Mouse (Mus musculus): ENCODE measurements at regions not wholly inside any gene's neighbourhood (a gene's known extent, or its start where the extent isn't known, plus 50 kb on each side); places are given as distances from the start of the nearest gene placed in this dataset.

DNA sequence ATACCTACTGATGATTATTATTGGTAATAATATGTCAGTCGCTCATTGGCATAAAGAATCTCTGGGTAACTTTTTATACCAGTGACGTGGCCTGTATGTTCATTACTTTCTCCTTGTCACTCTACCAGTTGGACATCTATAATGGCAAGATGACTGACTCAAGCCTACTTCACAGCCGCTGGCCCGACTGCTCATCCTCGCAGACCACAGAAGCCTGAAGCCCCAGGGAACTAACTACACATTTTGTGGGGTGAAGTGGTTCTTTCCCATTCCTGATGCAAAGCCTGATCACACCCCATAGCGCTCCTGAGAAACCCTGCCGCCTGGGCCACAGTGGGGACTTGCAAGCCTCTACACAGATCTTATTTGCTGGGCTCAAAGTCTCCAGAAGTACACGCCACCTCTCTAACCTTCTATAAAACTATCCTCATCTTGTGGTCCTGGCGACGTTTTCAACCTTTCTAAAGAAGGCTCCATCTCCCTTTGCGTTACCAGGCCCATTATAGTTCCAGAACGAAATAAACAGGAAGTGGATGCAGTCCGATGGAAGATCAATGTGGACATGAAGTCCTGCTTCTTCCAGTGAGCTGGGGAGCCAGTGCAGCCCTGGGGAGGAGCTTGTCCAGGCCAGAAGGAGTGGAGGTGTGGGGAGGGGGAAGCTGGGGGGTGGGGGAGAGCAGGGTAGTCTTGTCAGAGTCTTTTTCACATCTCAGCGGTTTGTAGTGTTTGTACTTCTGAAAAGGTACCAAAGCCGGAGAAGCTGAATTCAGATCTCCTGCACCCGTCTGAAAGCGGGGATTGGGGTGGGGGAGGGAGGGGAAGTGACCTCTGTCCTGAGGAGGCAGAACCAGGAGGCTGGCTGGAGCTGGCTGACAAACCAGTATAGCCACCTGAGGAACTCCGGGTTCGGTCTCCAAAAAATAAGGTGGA lies 84.9 kb downstream of the Irs2 start:
- H3K4me1 ChIP-seq (ENCODE audit: control insufficient read depth, insufficient read depth, low read length) = peaks cover 43% of the 10 kb centered on the region
- H3K4me3 ChIP-seq (ENCODE audit: insufficient read depth, low read depth, low read length) = no peak overlapping the region
- TF ChIP-seq POLR2A (IDR thresholded peaks at IDR 0.05; ENCODE audit: insufficient read depth, low read depth, low read length) = no peak
- no peak for TF ChIP-seq CTCF (IDR thresholded peaks at IDR 0.05; ENCODE audit: insufficient read depth, low read depth, low read length)
- WGBS = 79% methylated on average over 19 of the region's 19 CpGs
- no peak overlapping the region for H3K27ac ChIP-seq (ENCODE audit: insufficient read depth, low read depth, low read length)

DNA sequence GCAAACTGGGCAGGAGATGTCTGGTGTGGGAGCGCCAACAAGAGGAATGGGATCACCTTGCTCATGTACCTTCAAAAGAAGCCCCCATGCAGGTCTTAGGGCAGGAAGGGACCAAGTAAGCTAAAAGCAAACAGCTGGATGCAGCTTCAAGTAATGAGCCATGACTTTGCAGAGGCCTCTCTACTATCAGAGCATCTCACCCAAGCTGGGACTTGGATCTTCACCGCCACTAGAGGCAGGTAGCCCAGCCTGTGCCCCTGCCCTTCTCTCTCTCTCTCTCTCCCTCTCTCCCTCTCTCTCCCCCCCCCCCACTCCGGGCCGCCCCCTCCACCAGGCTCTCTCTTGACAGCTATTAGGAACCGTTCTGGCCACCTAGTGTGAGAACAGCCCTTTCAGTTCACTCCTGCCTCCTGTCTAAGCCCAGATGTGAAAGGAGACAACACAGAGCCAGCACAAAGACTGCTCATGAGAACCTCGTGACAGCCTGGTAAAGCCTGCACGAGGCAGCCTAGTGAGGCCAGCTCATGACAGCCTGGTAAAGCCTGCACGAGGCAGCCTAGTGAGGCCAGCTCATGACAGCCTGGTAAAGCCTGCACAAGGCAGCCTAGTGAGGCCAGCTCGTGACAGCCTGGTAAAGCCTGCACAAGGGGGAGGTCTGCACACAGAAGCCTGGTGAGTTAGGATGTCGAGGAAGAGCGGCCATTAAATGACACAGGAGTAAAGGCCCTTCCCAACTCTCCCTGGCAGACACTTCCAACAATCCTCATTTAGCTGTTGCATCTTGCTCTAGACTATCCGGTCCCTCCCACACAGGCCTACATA lies 85.8 kb downstream of the Irs2 start:
- H3K4me3 ChIP-seq (ENCODE audit: insufficient read depth, low read depth, low read length) = no peak overlapping the region
- H3K4me1 ChIP-seq (ENCODE audit: control insufficient read depth, insufficient read depth, low read length) = peaks cover 39% of the 10 kb centered on the region
- TF ChIP-seq POLR2A (IDR thresholded peaks at IDR 0.05; ENCODE audit: insufficient read depth, low read depth, low read length) (no peak), CTCF (IDR thresholded peaks at IDR 0.05; ENCODE audit: insufficient read depth, low read depth, low read length) (no peak)
- no peak overlapping the region for H3K27ac ChIP-seq (ENCODE audit: insufficient read depth, low read depth, low read length)
- WGBS = 60% methylated on average over 12 of the region's 12 CpGs

DNA sequence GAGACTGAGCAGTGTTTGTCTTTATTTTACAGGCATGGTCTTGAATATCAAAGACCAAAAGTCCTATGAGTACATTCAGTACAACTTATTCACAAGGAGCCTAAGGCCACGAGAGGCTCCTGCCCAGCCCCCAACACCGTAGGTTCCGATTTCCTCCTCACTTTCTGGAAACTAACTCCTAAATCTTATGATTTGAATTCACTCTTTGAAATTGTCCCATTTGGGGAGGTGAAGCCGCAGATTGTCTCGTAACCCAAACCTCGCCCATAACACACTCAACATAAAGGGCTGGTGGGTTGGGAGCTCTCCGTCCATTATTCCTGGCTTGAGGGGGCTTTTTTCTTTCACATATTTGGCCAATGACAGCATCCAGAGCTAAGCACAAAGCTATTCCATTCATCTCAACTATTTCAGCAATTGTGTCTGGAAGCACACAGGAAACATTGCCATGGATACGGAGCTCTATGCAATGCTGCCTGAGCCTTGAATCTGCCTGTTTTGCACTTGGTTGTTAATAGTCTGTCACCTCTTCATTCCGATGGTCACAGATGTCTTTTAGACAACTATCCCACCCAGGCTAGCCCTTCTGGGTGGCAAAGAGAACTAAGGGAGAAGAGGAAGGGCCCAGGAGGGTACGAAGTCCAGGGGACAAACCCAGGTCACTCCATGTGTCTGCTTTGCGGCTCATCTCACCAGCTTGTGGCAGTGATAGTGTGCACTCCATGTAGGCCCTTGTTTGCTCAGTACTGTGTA lies 86.6 kb downstream of the Irs2 start:
- TF ChIP-seq CTCF (IDR thresholded peaks at IDR 0.05; ENCODE audit: insufficient read depth, low read depth, low read length) = no peak
- TF ChIP-seq POLR2A (IDR thresholded peaks at IDR 0.05; ENCODE audit: insufficient read depth, low read depth, low read length) = no peak
- Histone ChIP-seq H3K4me1 (ENCODE audit: control insufficient read depth, insufficient read depth, low read length) (peaks cover 33% of the 10 kb centered on the region), H3K27ac (ENCODE audit: insufficient read depth, low read depth, low read length) (no peak overlapping the region), H3K4me3 (ENCODE audit: insufficient read depth, low read depth, low read length) (no peak overlapping the region)
- 61% methylated on average over 11 of the region's 11 CpGs for WGBS

DNA sequence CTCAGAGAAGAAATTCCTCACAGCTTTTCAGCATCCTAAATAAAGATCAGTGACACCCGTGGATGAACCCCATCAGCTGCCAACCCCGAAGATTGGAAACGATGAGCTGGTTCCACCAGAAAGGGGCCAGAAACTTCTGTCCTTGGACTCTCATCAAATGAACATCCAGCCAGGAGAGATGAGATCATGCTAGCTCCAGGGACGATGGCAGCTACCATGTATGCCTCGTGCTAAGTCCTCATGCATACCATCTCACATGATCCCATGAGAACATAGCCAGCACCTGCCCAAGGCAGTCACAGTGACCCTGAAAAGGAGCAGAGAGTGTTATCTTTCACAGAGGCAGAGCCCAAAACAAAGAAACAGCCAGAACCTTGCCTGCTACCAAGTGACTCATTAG lies 88.6 kb downstream of the Irs2 start:
- WGBS = 92% methylated on average over 5 of the region's 5 CpGs
- H3K4me1 ChIP-seq (ENCODE audit: control insufficient read depth, insufficient read depth, low read length) = peaks cover 14% of the 10 kb centered on the region
- no peak overlapping the region for H3K27ac ChIP-seq (ENCODE audit: insufficient read depth, low read depth, low read length)
- no peak for TF ChIP-seq POLR2A (IDR thresholded peaks at IDR 0.05; ENCODE audit: insufficient read depth, low read depth, low read length)
- no peak for TF ChIP-seq CTCF (IDR thresholded peaks at IDR 0.05; ENCODE audit: insufficient read depth, low read depth, low read length)
- H3K4me3 ChIP-seq (ENCODE audit: insufficient read depth, low read depth, low read length) = no peak overlapping the region

DNA sequence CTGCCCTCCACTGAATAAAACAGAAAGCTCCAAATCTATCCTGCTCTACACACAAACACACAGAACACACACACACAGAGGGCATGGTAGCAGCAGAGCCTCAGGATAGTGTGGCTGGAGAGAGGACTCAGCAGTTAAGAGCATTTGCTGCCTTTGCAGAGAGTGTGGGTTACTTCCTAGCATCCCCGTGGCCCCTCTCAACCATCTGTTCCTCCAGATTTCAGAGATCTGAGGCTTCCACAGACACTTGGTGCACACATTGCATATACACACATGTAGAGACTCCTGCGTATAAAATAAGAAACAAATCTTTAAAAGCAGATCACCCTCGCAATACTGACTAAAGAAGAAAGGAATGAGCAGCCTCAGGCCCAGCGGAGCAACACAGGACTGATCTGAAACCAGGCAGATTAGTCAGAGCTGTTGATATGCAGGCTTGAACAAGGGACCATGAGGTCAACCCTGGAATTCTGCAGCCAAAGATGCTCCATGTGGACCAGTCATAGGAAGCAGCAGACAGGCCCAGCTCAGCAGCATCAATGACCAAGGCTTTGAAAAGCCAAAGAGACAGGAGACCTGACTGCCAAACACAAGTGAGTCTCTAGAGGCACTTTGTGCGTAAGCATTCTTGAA lies 89.7 kb downstream of the Irs2 start:
- no peak for TF ChIP-seq CTCF (IDR thresholded peaks at IDR 0.05; ENCODE audit: insufficient read depth, low read depth, low read length)
- TF ChIP-seq POLR2A (IDR thresholded peaks at IDR 0.05; ENCODE audit: insufficient read depth, low read depth, low read length) = no peak
- WGBS = 99% methylated on average over 5 of the region's 5 CpGs
- no peak overlapping the region for H3K27ac ChIP-seq (ENCODE audit: insufficient read depth, low read depth, low read length)
- peaks cover 8% of the 10 kb centered on the region for H3K4me1 ChIP-seq (ENCODE audit: control insufficient read depth, insufficient read depth, low read length)
- no peak overlapping the region for H3K4me3 ChIP-seq (ENCODE audit: insufficient read depth, low read depth, low read length)

DNA sequence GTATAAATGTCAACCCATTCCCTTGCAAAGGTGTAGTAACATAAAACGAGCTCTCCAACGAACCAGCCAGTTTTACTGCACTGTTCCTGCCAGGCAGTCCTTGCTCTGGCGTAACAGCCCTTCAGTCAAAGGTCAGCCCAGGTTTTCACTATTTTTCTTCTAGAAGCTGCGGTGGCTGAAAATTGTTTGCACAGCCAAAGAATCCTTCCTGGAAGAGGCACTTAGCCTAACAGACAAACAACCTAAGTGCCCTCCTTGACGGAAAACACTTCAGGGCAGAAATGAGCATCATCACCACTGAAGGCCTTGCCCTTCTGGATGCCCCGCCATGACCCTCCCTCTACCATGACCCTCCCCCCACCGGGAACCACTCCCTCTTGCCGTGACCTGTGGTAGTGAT lies 93.6 kb downstream of the Irs2 start:
- WGBS = 95% methylated on average over 8 of the region's 8 CpGs
- no peak overlapping the region for H3K27ac ChIP-seq (ENCODE audit: insufficient read depth, low read depth, low read length)
- H3K4me1 ChIP-seq (ENCODE audit: control insufficient read depth, insufficient read depth, low read length) = no peaks in the 10 kb centered on the region
- H3K4me3 ChIP-seq (ENCODE audit: insufficient read depth, low read depth, low read length) = no peak overlapping the region
- TF ChIP-seq POLR2A (IDR thresholded peaks at IDR 0.05; ENCODE audit: insufficient read depth, low read depth, low read length) = no peak
- no peak for TF ChIP-seq CTCF (IDR thresholded peaks at IDR 0.05; ENCODE audit: insufficient read depth, low read depth, low read length)

DNA sequence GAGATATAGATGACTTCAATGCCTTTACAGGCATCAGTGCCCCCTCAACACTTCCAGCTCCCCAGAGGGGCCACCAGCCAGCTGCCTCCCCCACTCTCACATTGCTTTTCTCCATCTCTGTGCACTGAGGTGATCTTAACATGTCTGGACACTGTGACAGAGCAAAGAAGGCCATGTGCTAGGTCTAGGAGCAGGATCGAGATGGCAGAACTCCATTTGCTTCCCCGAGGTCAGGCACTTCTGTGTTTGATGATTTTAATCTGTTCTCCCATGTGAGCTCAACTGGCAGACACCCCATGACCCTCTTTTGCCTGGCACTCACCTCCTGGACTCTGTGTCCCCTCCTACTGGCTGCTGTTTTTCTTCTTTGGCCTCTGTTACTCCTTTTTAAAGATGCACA lies 95.8 kb downstream of the Irs2 start:
- Histone ChIP-seq H3K4me1 (ENCODE audit: control insufficient read depth, insufficient read depth, low read length) (no peaks in the 10 kb centered on the region), H3K27ac (ENCODE audit: insufficient read depth, low read depth, low read length) (no peak overlapping the region), H3K4me3 (ENCODE audit: insufficient read depth, low read depth, low read length) (no peak overlapping the region)
- TF ChIP-seq CTCF (IDR thresholded peaks at IDR 0.05; ENCODE audit: insufficient read depth, low read depth, low read length) (no peak), POLR2A (IDR thresholded peaks at IDR 0.05; ENCODE audit: insufficient read depth, low read depth, low read length) (no peak)
- 70% methylated on average over 2 of the region's 2 CpGs for WGBS

DNA sequence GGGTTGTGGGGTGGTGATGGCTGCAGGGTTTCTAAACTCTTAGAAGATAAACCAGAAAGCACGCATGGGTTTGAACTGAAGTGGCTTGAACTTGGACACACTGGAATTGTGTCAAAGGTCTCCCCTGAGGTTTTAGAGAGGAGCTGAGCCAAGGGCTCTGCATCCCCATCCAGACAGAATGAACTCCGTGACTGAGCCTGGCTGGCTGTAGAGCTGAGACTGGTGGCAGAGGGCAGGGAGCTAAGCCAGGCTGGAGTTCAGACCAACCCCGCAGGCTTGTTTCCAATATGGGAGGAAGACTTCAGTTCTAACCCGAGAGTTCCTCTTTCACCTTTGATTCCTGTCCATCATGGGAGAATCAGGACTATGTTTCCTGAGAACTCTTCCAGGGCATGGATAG lies 96.9 kb downstream of the Irs2 start:
- TF ChIP-seq CTCF (IDR thresholded peaks at IDR 0.05; ENCODE audit: insufficient read depth, low read depth, low read length) (no peak), POLR2A (IDR thresholded peaks at IDR 0.05; ENCODE audit: insufficient read depth, low read depth, low read length) (no peak)
- Histone ChIP-seq H3K4me1 (ENCODE audit: control insufficient read depth, insufficient read depth, low read length) (no peaks in the 10 kb centered on the region), H3K4me3 (ENCODE audit: insufficient read depth, low read depth, low read length) (no peak overlapping the region), H3K27ac (ENCODE audit: insufficient read depth, low read depth, low read length) (no peak overlapping the region)
- 88% methylated on average over 4 of the region's 4 CpGs for WGBS
